Mouse (Mus musculus) hindbrain, embryonic 15.5 days (tissue): Measurements from ENCODE around the gene Poglut1. TPM values are rescaled to one million over a fixed set of nuclear protein-coding genes. Genes with fewer than 3 reads are reported as not detected.

Experiments used
- ATAC-seq: fragments of 200-750 bp; cut with Nextera tagmentation; 2 replicates; pipeline ENCODE4 v1.8.0; 2017; ENCODE audit warnings: low read depth, moderate number of reproducible peaks, moderate TSS enrichment; ENCODE audit not compliant: low FRiP score
- H3K27ac ChIP-seq: fragments of 300-500 bp; sonication (generic); replicated peaks from 2 replicates; pipeline ENCODE4 v1.5.1; 2015; ENCODE audit warnings: mild to moderate bottlenecking, inconsistent platforms
- H3K27me3 ChIP-seq: fragments of 300-500 bp; sonication (generic); 2 replicates; pipeline ENCODE4 v1.6.1; 2015; ENCODE audit warnings: control low read depth, inconsistent platforms
- H3K36me3 ChIP-seq: fragments of 300-500 bp; sonication (generic); 2 replicates; pipeline ENCODE4 v1.6.1; 2015; ENCODE audit warnings: control low read depth, inconsistent platforms
- H3K4me1 ChIP-seq: fragments of 300-500 bp; sonication (generic); replicated peaks from 2 replicates; pipeline ENCODE4 v1.6.1; 2015; ENCODE audit warnings: control low read depth, inconsistent platforms
- H3K4me2 ChIP-seq: fragments of 300-500 bp; sonication (generic); 2 replicates; pipeline ENCODE4 v1.6.1; 2015; ENCODE audit warnings: moderate library complexity, mild to moderate bottlenecking, inconsistent platforms
- H3K4me3 ChIP-seq: fragments of 300-500 bp; sonication (generic); 2 replicates; pipeline ENCODE4 v1.5.1; 2015; ENCODE audit warnings: mild to moderate bottlenecking, inconsistent platforms
- H3K9ac ChIP-seq: fragments of 300-500 bp; sonication (generic); 2 replicates; pipeline ENCODE4 v1.6.1; 2015; ENCODE audit warnings: inconsistent platforms
- H3K9me3 ChIP-seq: fragments of 300-500 bp; sonication (generic); 2 replicates; pipeline ENCODE4 v1.6.1; 2016; ENCODE audit warnings: control low read depth, inconsistent platforms
- WGBS: fragments of 180-500 bp; shearing (Covaris S2); methylation state at CpG from one replicate; pipeline ENCODE4 v1.1.7; 2015; 5-methylcytosine and 5-hydroxymethylcytosine counted together
- polyA plus RNA-seq: library from polyadenylated mRNA; unstranded; fragments of >200 nt; fragmentation: Nextera tagmentation; extraction: Ambion mirVana; gene quantifications from 2 replicates; pipeline ENCODE4 v1.2.1, GENCODE M21; 2015

Gene Poglut1
- 50.7 and 52.8 TPM in 2 replicates for polyA plus RNA-seq

- no peaks in the 10 kb centered on the region for H3K9me3 ChIP-seq
- ATAC-seq: peak; percentile 94
- 2% methylated on average over 54 of the region's 54 CpGs for WGBS
- peak within 1 kb of the TSS; percentile 78 for H3K4me3 ChIP-seq
- H3K4me1 ChIP-seq: peaks cover 21% of the 10 kb centered on the region
- H3K27me3 ChIP-seq: peaks cover 15% of the 10 kb centered on the region
- H3K9ac ChIP-seq: peak within 1 kb of the TSS; percentile 81
- H3K27ac ChIP-seq: peak within 1 kb of the TSS; percentile 87
- H3K4me2 ChIP-seq: peak within 1 kb of the TSS; percentile 65
- peaks cover 5% of the 10 kb centered on the region for H3K36me3 ChIP-seq
Measured at GRCm38 (mm10) chr16:38549479-38550396, at the start of gene Poglut1. Poglut1 (minus strand) TSS chr16:38550258.

GRCm38 (mm10) chr16:38598986-38599680, 49.1 kb upstream of the Poglut1 start:
- Histone ChIP-seq H3K9ac (no peak overlapping the region), H3K4me1 (no peaks in the 10 kb centered on the region; the same call in 1 of the 2 replicates), H3K36me3 (peaks cover 6% of the 10 kb centered on the region; the same call in 1 of the 2 replicates), H3K27me3 (no peaks in the 10 kb centered on the region), H3K9me3 (no peaks in the 10 kb centered on the region), H3K27ac (no peak overlapping the region), H3K4me3 (no peak overlapping the region), H3K4me2 (no peak overlapping the region)
- ATAC-seq: no peak
- WGBS: 80% methylated on average over 11 of the region's 11 CpGs

GRCm38 (mm10) chr16:38596651-38597050, 46.6 kb upstream of the Poglut1 start:
- no peaks in the 10 kb centered on the region for H3K4me1 ChIP-seq
- ATAC-seq: no peak
- 90% methylated on average over 2 of the region's 2 CpGs for WGBS

GRCm38 (mm10) chr16:38596099-38596498, 46.0 kb upstream of the Poglut1 start:
- Histone ChIP-seq H3K9me3 (no peaks in the 10 kb centered on the region), H3K27ac (no peak overlapping the region), H3K4me1 (no peaks in the 10 kb centered on the region), H3K4me3 (no peak overlapping the region), H3K27me3 (no peaks in the 10 kb centered on the region), H3K9ac (no peak overlapping the region), H3K36me3 (peaks cover 12% of the 10 kb centered on the region), H3K4me2 (no peak overlapping the region)
- no peak for ATAC-seq
- 90% methylated on average over 2 of the region's 2 CpGs for WGBS

More at GRCm38 (mm10) chr16:38596651-38597050, 46.6 kb upstream of the Poglut1 start:
- no peak overlapping the region for H3K9ac ChIP-seq
- H3K4me3 ChIP-seq: no peak overlapping the region
- no peak overlapping the region for H3K27ac ChIP-seq
- no peak overlapping the region for H3K4me2 ChIP-seq
- no peaks in the 10 kb centered on the region for H3K27me3 ChIP-seq
- no peaks in the 10 kb centered on the region for H3K9me3 ChIP-seq
- H3K36me3 ChIP-seq: peaks cover 10% of the 10 kb centered on the region

GRCm38 (mm10) chr16:38594435-38594834, 44.4 kb upstream of the Poglut1 start:
- Histone ChIP-seq H3K27ac (no peak overlapping the region), H3K27me3 (no peaks in the 10 kb centered on the region), H3K9me3 (no peaks in the 10 kb centered on the region), H3K9ac (no peak overlapping the region), H3K4me2 (no peak overlapping the region), H3K36me3 (peaks cover 15% of the 10 kb centered on the region), H3K4me1 (no peaks in the 10 kb centered on the region), H3K4me3 (no peak overlapping the region)
- 71% methylated on average over 1 of the region's 1 CpGs for WGBS
- no peak for ATAC-seq

GRCm38 (mm10) chr16:38592946-38593345, 42.9 kb upstream of the Poglut1 start:
- Histone ChIP-seq H3K27ac (no peak overlapping the region), H3K9me3 (no peaks in the 10 kb centered on the region), H3K4me3 (no peak overlapping the region), H3K9ac (no peak overlapping the region), H3K4me1 (no peaks in the 10 kb centered on the region), H3K27me3 (no peaks in the 10 kb centered on the region), H3K4me2 (no peak overlapping the region), H3K36me3 (peaks cover 27% of the 10 kb centered on the region)
- whole genome bisulfite sequencing: 98% methylated on average over 4 of the region's 4 CpGs
- ATAC-seq: no peak

GRCm38 (mm10) chr16:38592026-38592678, 42.1 kb upstream of the Poglut1 start:
- H3K27me3 ChIP-seq: no peaks in the 10 kb centered on the region
- no peak overlapping the region for H3K4me3 ChIP-seq
- no peak for ATAC-seq
- 86% methylated on average over 12 of the region's 12 CpGs for WGBS
- no peaks in the 10 kb centered on the region for H3K9me3 ChIP-seq
- no peak overlapping the region for H3K9ac ChIP-seq
- no peak overlapping the region for H3K4me2 ChIP-seq
- H3K4me1 ChIP-seq: no peaks in the 10 kb centered on the region
- no peak overlapping the region for H3K27ac ChIP-seq
- H3K36me3 ChIP-seq: peaks cover 33% of the 10 kb centered on the region

- Histone ChIP-seq H3K4me3 (no peak overlapping the region), H3K4me2 (no peak overlapping the region), H3K27ac (no peak overlapping the region), H3K9me3 (no peaks in the 10 kb centered on the region), H3K36me3 (peaks cover 39% of the 10 kb centered on the region), H3K27me3 (no peaks in the 10 kb centered on the region), H3K4me1 (no peaks in the 10 kb centered on the region), H3K9ac (no peak overlapping the region)
- ATAC-seq: no peak
- WGBS: 82% methylated on average over 3 of the region's 3 CpGs
Measured at GRCm38 (mm10) chr16:38591506-38591905, 41.4 kb upstream of the Poglut1 start.

- 75% methylated on average over 4 of the region's 4 CpGs for WGBS
Measured at GRCm38 (mm10) chr16:38587572-38587971, 37.5 kb upstream of the Poglut1 start.

GRCm38 (mm10) chr16:38587163-38587562, 37.1 kb upstream of the Poglut1 start:
- H3K4me3 ChIP-seq: no peak overlapping the region
- no peaks in the 10 kb centered on the region for H3K27me3 ChIP-seq
- no peak for ATAC-seq
- H3K9me3 ChIP-seq: no peaks in the 10 kb centered on the region
- 95% methylated on average over 5 of the region's 5 CpGs for WGBS
- no peak overlapping the region for H3K4me2 ChIP-seq
- no peak overlapping the region for H3K27ac ChIP-seq
- no peak overlapping the region for H3K9ac ChIP-seq
- H3K36me3 ChIP-seq: peaks cover 71% of the 10 kb centered on the region
- H3K4me1 ChIP-seq: no peaks in the 10 kb centered on the region

More at GRCm38 (mm10) chr16:38587572-38587971, 37.5 kb upstream of the Poglut1 start:
- peaks cover 66% of the 10 kb centered on the region for H3K36me3 ChIP-seq
- H3K4me3 ChIP-seq: no peak overlapping the region
- H3K4me1 ChIP-seq: no peaks in the 10 kb centered on the region
- H3K4me2 ChIP-seq: no peak overlapping the region
- no peak for ATAC-seq
- H3K27ac ChIP-seq: no peak overlapping the region
- no peaks in the 10 kb centered on the region for H3K27me3 ChIP-seq
- no peak overlapping the region for H3K9ac ChIP-seq
- no peaks in the 10 kb centered on the region for H3K9me3 ChIP-seq

- WGBS: 95% methylated on average over 5 of the region's 5 CpGs
Measured at GRCm38 (mm10) chr16:38585186-38585585, 35.1 kb upstream of the Poglut1 start.

More at GRCm38 (mm10) chr16:38585186-38585585, 35.1 kb upstream of the Poglut1 start:
- no peak overlapping the region for H3K4me2 ChIP-seq
- H3K27me3 ChIP-seq: no peaks in the 10 kb centered on the region
- H3K27ac ChIP-seq: no peak overlapping the region
- no peak overlapping the region for H3K4me3 ChIP-seq
- peaks cover 63% of the 10 kb centered on the region for H3K36me3 ChIP-seq
- H3K4me1 ChIP-seq: no peaks in the 10 kb centered on the region
- no peak for ATAC-seq
- no peak overlapping the region for H3K9ac ChIP-seq
- H3K9me3 ChIP-seq: no peaks in the 10 kb centered on the region
